Mouse (Mus musculus) bone marrow macrophage, adult 2 months (primary cell): ENCODE data around the gene Tmem98. TPM values are rescaled to one million over a fixed set of nuclear protein-coding genes. Genes with fewer than 3 reads are reported as not detected.

Experiments used
- H3K27ac ChIP-seq: 2 replicates; pipeline ENCODE4 v1.5.1; 2012; ENCODE audit warnings: low read depth, low read length; ENCODE audit not compliant: insufficient read depth
- H3K4me1 ChIP-seq: 2 replicates; pipeline ENCODE4 v1.6.1; 2012; ENCODE audit warnings: low read length; ENCODE audit not compliant: control insufficient read depth, insufficient read depth
- H3K4me3 ChIP-seq: 2 replicates; pipeline ENCODE4 v1.5.1; 2012; ENCODE audit warnings: mild to moderate bottlenecking, low read length, moderate library complexity; ENCODE audit not compliant: insufficient read depth
- CTCF ChIP-seq: IDR thresholded peaks from 2 replicates; pipeline ENCODE4 v1.5.1; 2012; ENCODE audit warnings: low read depth, mild to moderate bottlenecking, low read length, moderate library complexity
- POLR2A ChIP-seq: IDR thresholded peaks from 2 replicates; pipeline ENCODE4 v1.6.1; 2012; ENCODE audit warnings: mild to moderate bottlenecking, low read depth, low read length, borderline replicate concordance
- polyA plus RNA-seq: library from polyadenylated mRNA; stranded (reverse); fragments of >200 nt; gene quantifications from 2 replicates; pipeline ENCODE4 v1.2.4, GENCODE M21; 2012; ENCODE audit not compliant: missing spikeins, insufficient read depth, insufficient read length

Gene Tmem98
- polyA plus RNA-seq, 1 experiment = not detected

- H3K4me1 ChIP-seq = peaks cover 6% of the 10 kb centered on the region
- TF ChIP-seq POLR2A (no peak), CTCF (no peak)
- no peak overlapping the region for H3K27ac ChIP-seq
Observed at GRCm38 (mm10) chr11:80789647-80790240, 20.2 kb upstream of the Tmem98 start.

GRCm38 (mm10) chr11:80790413-80790812 is 19.6 kb upstream of the Tmem98 start:
- H3K27ac ChIP-seq = no peak overlapping the region
- peaks cover 6% of the 10 kb centered on the region for H3K4me1 ChIP-seq
- TF ChIP-seq CTCF (no peak), POLR2A (no peak)
- no peak overlapping the region for H3K4me3 ChIP-seq

More at GRCm38 (mm10) chr11:80789647-80790240, 20.2 kb upstream of the Tmem98 start:
- no peak overlapping the region for H3K4me3 ChIP-seq

GRCm38 (mm10) chr11:80791677-80792432 is 18.1 kb upstream of the Tmem98 start:
- no peak overlapping the region for H3K4me3 ChIP-seq
- H3K27ac ChIP-seq = no peak overlapping the region
- TF ChIP-seq POLR2A (no peak), CTCF (no peak)
- no peaks in the 10 kb centered on the region; the same call in 1 of the 2 replicates for H3K4me1 ChIP-seq

GRCm38 (mm10) chr11:80793386-80793785 is 16.6 kb upstream of the Tmem98 start:
- Histone ChIP-seq H3K4me3 (no peak overlapping the region), H3K27ac (no peak overlapping the region), H3K4me1 (no peaks in the 10 kb centered on the region; the same call in 1 of the 2 replicates)
- no peak for TF ChIP-seq CTCF
- TF ChIP-seq POLR2A = no peak

- Histone ChIP-seq H3K4me1 (no peaks in the 10 kb centered on the region; the same call in 1 of the 2 replicates), H3K27ac (no peak overlapping the region), H3K4me3 (no peak overlapping the region)
- no peak for TF ChIP-seq POLR2A
Observed at GRCm38 (mm10) chr11:80794290-80794689, 15.7 kb upstream of the Tmem98 start.

GRCm38 (mm10) chr11:80795431-80795830 is 14.5 kb upstream of the Tmem98 start:
- no peak for TF ChIP-seq POLR2A
- H3K4me1 ChIP-seq = no peaks in the 10 kb centered on the region; the same call in 1 of the 2 replicates
- H3K4me3 ChIP-seq = no peak overlapping the region

GRCm38 (mm10) chr11:80799979-80800378 is 10.0 kb upstream of the Tmem98 start:
- H3K4me3 ChIP-seq = no peak overlapping the region
- H3K27ac ChIP-seq = no peak overlapping the region
- TF ChIP-seq POLR2A (no peak), CTCF (no peak)
- H3K4me1 ChIP-seq = no peaks in the 10 kb centered on the region

More at GRCm38 (mm10) chr11:80795431-80795830, 14.5 kb upstream of the Tmem98 start:
- H3K27ac ChIP-seq = no peak overlapping the region

GRCm38 (mm10) chr11:80802706-80803105 is 7.3 kb upstream of the Tmem98 start:
- H3K4me1 ChIP-seq = no peaks in the 10 kb centered on the region
- H3K27ac ChIP-seq = no peak overlapping the region
- H3K4me3 ChIP-seq = no peak overlapping the region
- TF ChIP-seq CTCF (no peak), POLR2A (no peak)

GRCm38 (mm10) chr11:80808551-80809070 is 1.4 kb upstream of the Tmem98 start:
- Histone ChIP-seq H3K4me1 (no peaks in the 10 kb centered on the region), H3K4me3 (no peak overlapping the region), H3K27ac (no peak overlapping the region)
- TF ChIP-seq CTCF = no peak
- TF ChIP-seq POLR2A = no peak

GRCm38 (mm10) chr11:80809666-80809992 is 346 bp upstream of the Tmem98 start:
- H3K4me3 ChIP-seq = no peak overlapping the region
- H3K27ac ChIP-seq = no peak overlapping the region
- no peaks in the 10 kb centered on the region for H3K4me1 ChIP-seq
- TF ChIP-seq POLR2A = no peak
- TF ChIP-seq CTCF = no peak
